Mouse (Mus musculus): Measurements from ENCODE around the gene Ipo5. TPM values are rescaled to one million over a fixed set of nuclear protein-coding genes. Genes with fewer than 3 reads are reported as not detected.

Gene Ipo5
- total RNA-seq, 2 experiments from 2014 or later = 113 to 115 TPM

Other genes starting within 250 kb of the Ipo5 start
- 100 to 1,000 TPM; 117 to 119 TPM for gene Farp1, start 124.0 kb downstream of the Ipo5 start, total RNA-seq (2021)

Data from layer of hippocampus, postnatal 10 days (tissue).